Mouse (Mus musculus) ovary, adult 2 months (tissue): ENCODE measurements around the gene Hadha. TPM values are rescaled to one million over a fixed set of nuclear protein-coding genes. Genes with fewer than 3 reads are reported as not detected.

ENCODE experiments used
- polyA plus RNA-seq: library from polyadenylated mRNA; depleted of rRNA; stranded (reverse); fragments of >200 nt; gene quantifications from 2 replicates; pipeline ENCODE4 v1.2.3, GENCODE M21; 2012; rRNA removed

The Hadha gene
- polyA plus RNA-seq = 72.5 and 79.0 TPM in 2 replicates

DNA sequence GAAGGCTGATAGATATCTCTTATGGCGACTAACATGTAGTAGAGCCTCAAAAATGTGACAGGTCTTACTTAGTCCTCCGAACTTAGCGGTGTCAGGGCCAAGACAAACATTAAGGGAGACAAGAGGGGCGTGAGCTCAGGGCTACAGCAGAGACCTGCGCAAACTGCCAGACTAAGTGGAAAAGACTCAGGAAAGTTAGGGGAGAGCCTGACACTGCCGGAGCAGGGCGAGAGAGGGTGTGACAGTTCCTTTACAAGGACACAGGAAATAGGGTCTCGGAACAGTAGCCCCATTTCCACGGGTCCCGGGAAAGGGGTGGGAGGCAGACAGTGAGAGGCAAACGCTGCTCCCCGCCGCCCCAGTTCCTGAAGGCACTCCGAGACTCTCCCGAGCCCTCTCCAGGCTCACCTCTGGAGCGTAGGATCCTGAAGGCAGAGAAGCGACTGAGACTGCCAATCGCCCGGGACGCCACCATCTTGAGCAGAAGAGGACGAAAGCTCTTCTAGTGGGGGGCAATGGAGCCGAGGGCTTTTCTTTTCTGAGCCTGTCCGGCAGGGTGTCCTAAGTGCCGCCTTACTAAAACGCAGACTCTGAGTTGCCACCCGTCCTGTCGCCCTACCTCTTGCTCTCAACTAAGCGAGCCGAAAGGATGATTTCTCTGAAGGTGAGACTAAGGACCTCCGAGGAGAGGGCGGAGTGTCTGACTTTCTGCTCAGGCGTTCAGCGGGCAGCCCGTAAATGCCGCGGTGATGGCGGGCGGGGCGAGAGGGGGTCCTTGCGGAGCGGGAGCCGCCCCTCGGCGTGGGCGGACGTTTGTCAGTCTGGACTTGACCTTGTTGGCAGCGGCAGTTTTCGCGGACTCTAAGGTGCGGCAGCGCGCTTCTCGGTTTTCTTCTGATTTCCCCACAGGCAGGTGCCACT lies at the start of gene Hadha, which contains the start of gene Hadhb:
Gene Hadha, minus strand, starts transcription at position 689 of the 921 bp plus-strand sequence.
Gene Hadhb, plus strand, starts transcription at position 775 of the 921 bp plus-strand sequence.

DNA sequence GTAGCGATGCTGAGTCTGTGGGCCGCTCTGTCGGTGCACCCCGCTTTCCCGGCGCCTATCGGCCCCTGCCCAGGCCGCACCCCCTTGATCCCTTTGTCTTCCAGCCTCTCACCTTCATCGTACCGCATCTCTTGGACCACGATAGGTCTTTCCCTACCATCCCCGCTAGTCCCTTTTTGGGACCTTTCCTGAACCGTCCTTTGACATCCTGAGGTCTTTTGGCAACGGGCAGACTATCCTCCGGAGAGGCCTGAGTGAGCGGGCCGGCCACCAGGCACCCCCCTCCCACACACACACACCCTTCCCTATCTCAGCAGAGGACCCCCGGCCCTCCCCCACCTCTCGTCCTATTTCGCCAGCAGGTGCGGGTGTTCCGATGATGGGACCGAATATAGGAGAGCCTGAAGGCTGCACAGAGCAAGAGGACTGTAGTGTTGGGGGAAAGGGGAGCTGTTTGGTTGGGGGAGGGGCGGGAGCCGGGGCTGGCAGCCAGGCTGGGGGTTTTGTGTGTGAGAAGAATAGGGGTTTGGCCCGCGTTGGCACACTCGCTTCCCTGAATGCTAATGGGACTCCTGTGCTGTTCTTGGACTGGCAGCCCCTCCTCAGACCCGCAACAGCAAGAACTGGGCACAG lies 49.2 kb downstream of the Hadha start, which contains the start of gene 3110082J24Rik:
Gene 3110082J24Rik, minus strand, starts transcription at position 419 of the 633 bp plus-strand sequence.

GRCm38 (mm10) chr5:30104841-30105667 lies 49.9 kb downstream of the Hadha start, which contains the start of gene Garem2:
Gene Garem2 (plus strand): TSS chr5:30105161.

GRCm38 (mm10) chr5:30072825-30073821 lies 81.8 kb downstream of the Hadha start, which contains the start of gene Tyms:
Gene Tyms (minus strand): TSS chr5:30073617.

Other genes with a start within 250 kb of the Hadha start
- 0.20 TPM in 1 of 2 replicates, not detected in the other for gene Il6, start 142.0 kb downstream of the Hadha start, polyA plus RNA-seq
- gene Tyms, start 81.5 kb downstream of the Hadha start, polyA plus RNA-seq = 47.8 and 64.1 TPM in 2 replicates
- gene Garem2, start 50.0 kb downstream of the Hadha start, polyA plus RNA-seq = 1.0 and 1.5 TPM in 2 replicates
- not detected in 2 replicates for gene 3110082J24Rik, start 49.1 kb downstream of the Hadha start, polyA plus RNA-seq
- gene Hadhb, start 86 bp upstream of the Hadha start, polyA plus RNA-seq = 83.2 and 131 TPM in 2 replicates
- gene Adgrf3, start 50.6 kb upstream of the Hadha start, polyA plus RNA-seq = 0.08 and 0.10 TPM in 2 replicates
- gene Selenoi, start 77.4 kb upstream of the Hadha start, polyA plus RNA-seq = 28.6 and 29.5 TPM in 2 replicates
- 0.79 and 1.8 TPM in 2 replicates for gene Drc1, start 126.2 kb upstream of the Hadha start, polyA plus RNA-seq